Mouse (Mus musculus) embryonic fibroblast, embryonic 13.5 days (primary cell): ENCODE measurements around the gene Ccdc84.
"Not testable (repeated sequence)": the region's sequence is repeated elsewhere in the genome, so short reads cannot be mapped to it uniquely, and the experiment has no call there.

ENCODE experiments used
- CTCF ChIP-seq: IDR thresholded peaks from 2 replicates; pipeline ENCODE4 v1.5.1; 2011; ENCODE audit warnings: mild to moderate bottlenecking, control low read depth, low read length, moderate library complexity, borderline replicate concordance; ENCODE audit not compliant: insufficient read depth
- POLR2A ChIP-seq: IDR thresholded peaks from 2 replicates; pipeline ENCODE4 v1.6.1; 2011; ENCODE audit warnings: low read depth, mild to moderate bottlenecking, control low read depth, low read length, moderate library complexity

- TF ChIP-seq POLR2A, CTCF: not testable (repeated sequence)
Observed at GRCm38 (mm10) chr9:44408693-44409092, 9.7 kb downstream of the Ccdc84 start.
